Mouse (Mus musculus) limb, embryonic 12.5 days (tissue): ENCODE measurements at regions not wholly inside any gene's neighbourhood (a gene's known extent, or its start where the extent isn't known, plus 50 kb on each side); places are given as distances from the start of the nearest gene placed in this dataset.

Experiments
- ATAC-seq: fragments of 200-750 bp; cut with Nextera tagmentation; 2 replicates; pipeline ENCODE4 v1.8.0; 2017; ENCODE audit warnings: low read depth, moderate TSS enrichment; ENCODE audit not compliant: insufficient number of reproducible peaks, insufficient read depth, low FRiP score, low TSS enrichment
- H3K27ac ChIP-seq: fragments of 300-500 bp; sonication (generic); 2 replicates; pipeline ENCODE4 v1.5.1; 2016; ENCODE audit warnings: mild to moderate bottlenecking, moderate library complexity
- H3K27me3 ChIP-seq: fragments of 300-500 bp; sonication (generic); 2 replicates; pipeline ENCODE4 v1.6.1; 2016; ENCODE audit warnings: mild to moderate bottlenecking, moderate library complexity
- H3K36me3 ChIP-seq: fragments of 300-500 bp; sonication (generic); 2 replicates; pipeline ENCODE4 v1.6.1; 2016; ENCODE audit warnings: mild to moderate bottlenecking, moderate library complexity
- H3K4me1 ChIP-seq: fragments of 300-500 bp; sonication (generic); replicated peaks from 2 replicates; pipeline ENCODE4 v1.6.1; 2016
- H3K4me2 ChIP-seq: fragments of 300-500 bp; sonication (generic); 2 replicates; pipeline ENCODE4 v1.6.1; 2016; ENCODE audit warnings: mild to moderate bottlenecking, moderate library complexity
- H3K4me3 ChIP-seq: fragments of 300-500 bp; sonication (generic); replicated peaks from 2 replicates; pipeline ENCODE4 v1.5.1; 2016; ENCODE audit warnings: mild to moderate bottlenecking
- H3K9ac ChIP-seq: fragments of 300-500 bp; sonication (generic); replicated peaks from 2 replicates; pipeline ENCODE4 v1.6.1; 2016; ENCODE audit warnings: mild to moderate bottlenecking, moderate library complexity
- H3K9me3 ChIP-seq: fragments of 300-500 bp; sonication (generic); 2 replicates; pipeline ENCODE4 v1.6.1; 2016; ENCODE audit warnings: mild to moderate bottlenecking, moderate library complexity
- WGBS: fragments of 180-500 bp; shearing (Covaris S2); methylation state at CpG from one replicate; pipeline ENCODE4 v1.1.7; 2016; 5-methylcytosine and 5-hydroxymethylcytosine counted together

DNA sequence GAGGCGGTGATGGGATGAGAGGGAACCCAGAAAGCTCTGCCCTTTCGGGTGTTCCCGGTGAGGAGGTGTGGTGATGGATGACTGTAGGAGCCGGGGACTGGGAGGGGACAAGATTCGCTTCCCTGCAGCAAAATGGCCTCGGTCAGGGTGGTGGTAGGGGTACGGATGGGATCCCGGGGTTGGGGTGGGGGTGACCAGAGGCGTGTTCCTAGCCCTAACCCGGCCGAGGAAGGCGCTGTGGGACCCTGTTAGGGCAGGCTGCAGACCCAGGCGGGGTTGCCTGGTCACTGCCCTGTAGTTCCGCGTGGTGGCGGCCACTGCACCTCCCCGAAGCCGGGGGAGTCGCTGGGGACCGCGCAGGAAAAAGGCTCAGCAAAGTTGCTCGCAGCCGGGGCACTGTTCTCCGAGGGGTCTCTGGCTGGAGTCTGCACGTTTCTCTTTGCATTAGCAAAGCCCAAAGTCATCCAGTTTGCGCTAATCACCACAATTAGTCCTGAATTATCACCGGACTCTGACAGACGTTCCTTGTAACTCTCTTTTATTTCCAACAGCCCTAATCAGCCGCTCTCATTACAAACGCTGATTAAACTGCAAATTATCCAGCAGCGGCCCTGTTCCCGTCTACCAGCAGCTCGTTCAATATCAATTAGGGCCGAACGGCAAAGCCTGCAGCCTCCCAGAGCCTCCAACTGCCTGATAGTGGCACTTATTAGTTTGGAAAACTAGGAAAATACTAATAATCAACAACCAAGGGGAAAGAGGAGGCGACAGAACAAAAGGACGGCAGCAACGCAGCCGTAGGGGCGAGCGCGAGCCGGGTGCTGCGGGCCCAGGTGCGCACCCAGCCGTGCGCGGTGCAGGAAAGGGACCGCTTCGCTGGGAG, 78.8 kb upstream of the Tbca start:
- no peaks in the 10 kb centered on the region for H3K36me3 ChIP-seq
- H3K27ac ChIP-seq, result no peak overlapping the region
- ATAC-seq, result no peak; the same call in 1 of the 2 replicates
- peaks cover 87% of the 10 kb centered on the region for H3K27me3 ChIP-seq
- H3K9ac ChIP-seq, result peak overlapping the region; percentile 37; the same call in 1 of the 2 replicates
- peak overlapping the region; percentile 73 for H3K4me2 ChIP-seq
- WGBS, result under 1% methylated on average over 50 of the region's 50 CpGs
- H3K4me3 ChIP-seq, result peak overlapping the region; percentile 39
- no peaks in the 10 kb centered on the region for H3K9me3 ChIP-seq
- peaks cover 23% of the 10 kb centered on the region for H3K4me1 ChIP-seq

DNA sequence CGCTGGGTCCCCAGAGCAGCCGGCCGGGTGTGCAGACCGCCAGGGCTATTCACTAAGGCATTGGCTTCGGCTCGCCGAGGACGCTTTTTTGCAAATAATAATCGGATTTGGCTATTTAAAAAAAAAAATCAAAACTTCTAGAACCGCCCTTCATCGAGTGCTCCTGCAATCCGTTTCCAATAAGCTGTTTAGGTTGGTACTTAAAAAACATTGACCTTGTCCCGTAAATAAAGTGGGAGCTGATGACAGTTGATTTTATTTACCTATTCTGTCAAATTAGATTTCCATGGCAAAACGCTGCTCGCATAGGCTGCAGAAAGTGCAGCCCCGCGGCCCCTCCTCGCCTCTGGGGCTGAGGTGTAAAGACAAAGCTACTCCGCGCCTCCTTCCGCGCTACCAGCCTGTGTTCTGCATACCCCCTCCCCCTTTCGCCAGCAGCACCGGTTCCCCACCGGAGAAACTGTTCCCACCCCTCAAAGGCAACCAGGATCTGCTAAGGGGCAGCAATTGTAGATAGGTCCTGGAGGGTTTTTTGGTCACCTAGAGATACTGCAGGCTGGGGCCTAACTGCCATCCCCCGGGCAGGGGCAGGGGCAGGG, 78.0 kb upstream of the Tbca start:
- WGBS, result under 1% methylated on average over 26 of the region's 26 CpGs
- no peaks in the 10 kb centered on the region for H3K9me3 ChIP-seq
- no peaks in the 10 kb centered on the region for H3K36me3 ChIP-seq
- H3K4me2 ChIP-seq, result peak overlapping the region; percentile 73
- peak overlapping the region; percentile 37; the same call in 1 of the 2 replicates for H3K9ac ChIP-seq
- H3K4me3 ChIP-seq, result peak overlapping the region; percentile 39
- no peak overlapping the region for H3K27ac ChIP-seq
- H3K4me1 ChIP-seq, result peaks cover 23% of the 10 kb centered on the region
- H3K27me3 ChIP-seq, result peaks cover 80% of the 10 kb centered on the region
- no peak for ATAC-seq

DNA sequence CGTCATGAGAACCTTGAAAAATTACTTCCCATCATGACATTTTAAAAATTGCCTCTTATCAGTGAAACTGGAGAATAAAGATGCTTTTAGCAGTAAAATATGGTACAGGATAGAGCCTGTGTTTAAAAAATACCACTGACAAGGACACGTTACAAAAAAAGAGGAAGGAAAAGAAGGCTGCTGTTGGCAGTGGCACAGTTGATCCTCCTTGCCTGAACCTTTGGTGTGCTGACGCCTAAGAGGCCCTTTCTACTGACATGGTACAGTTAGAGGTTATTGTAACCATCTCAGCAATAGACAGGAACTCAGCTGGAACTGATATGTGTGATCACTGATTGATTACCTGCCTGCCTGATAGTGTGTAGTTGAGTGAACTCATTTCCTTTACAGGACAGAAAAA, 75.3 kb upstream of the Tbca start:
- Histone ChIP-seq H3K4me3 (no peak overlapping the region), H3K27me3 (peaks cover 57% of the 10 kb centered on the region), H3K36me3 (no peaks in the 10 kb centered on the region), H3K9me3 (no peaks in the 10 kb centered on the region), H3K4me2 (no peak overlapping the region), H3K9ac (no peak overlapping the region), H3K27ac (no peak overlapping the region), H3K4me1 (peaks cover 14% of the 10 kb centered on the region)
- ATAC-seq, result no peak
- 61% methylated on average over 3 of the region's 3 CpGs for WGBS

DNA sequence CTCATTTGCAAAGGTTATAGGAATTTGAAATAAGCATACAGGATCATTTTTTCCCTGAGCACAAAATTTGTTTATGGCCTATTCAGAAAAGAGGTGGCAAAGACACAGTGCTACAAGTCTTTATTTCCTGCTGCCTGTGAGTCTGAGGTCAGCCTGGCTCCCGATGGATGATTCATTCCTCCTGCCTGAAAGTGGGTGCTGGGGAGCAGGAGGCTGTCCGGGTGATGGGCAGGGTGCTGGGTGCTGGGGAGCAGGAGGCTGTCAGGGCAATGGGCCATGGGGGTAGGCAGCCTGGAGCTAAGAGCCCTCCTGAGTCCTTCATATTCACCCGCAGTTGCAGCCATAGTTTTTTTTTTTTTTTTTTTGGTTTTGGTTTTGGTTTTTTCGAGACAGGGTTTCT, 67.1 kb upstream of the Tbca start:
- Histone ChIP-seq H3K4me2 (no peak overlapping the region), H3K27me3 (peaks cover 3% of the 10 kb centered on the region; the same call in 1 of the 2 replicates)
- WGBS, result 73% methylated on average over 4 of the region's 4 CpGs

More for the DNA sequence above, 67.1 kb upstream of the Tbca start:
- no peak overlapping the region for H3K9ac ChIP-seq
- no peak overlapping the region for H3K4me3 ChIP-seq
- 0 out of 2 replicates have a peak, but pooled peaks cover 9% of the 10 kb centered on the region for H3K4me1 ChIP-seq
- ATAC-seq, result no peak
- no peak overlapping the region for H3K27ac ChIP-seq
- H3K9me3 ChIP-seq, result no peaks in the 10 kb centered on the region
- H3K36me3 ChIP-seq, result no peaks in the 10 kb centered on the region
